8 mouse cellular contexts compared by ENCODE assay signal in genomic region chr7:46033109-46033869, GRCm38 (mm10). TPM values are rescaled to one million over a fixed set of nuclear protein-coding genes. Genes with fewer than 3 reads are reported as not detected.
DNase-seq lines count a peak whose midpoint lies in the region; ATAC-seq and TF ChIP-seq lines count a peak whose summit lies in the region.

Gene Nomo1 (plus strand): TSS chr7:46033698.

- peak; percentile 28; the same call in 1 of the 2 replicates for TF ChIP-seq CTCF in bone marrow macrophage, adult 2 months (IDR thresholded peaks at IDR 0.05; ENCODE audit: low read depth, low read length)
- TF ChIP-seq CTCF in embryonic fibroblast, embryonic 13.5 days (IDR thresholded peaks at IDR 0.05; ENCODE audit: borderline replicate concordance, insufficient read depth, low read length) = peak; percentile 76

- no peaks in the 10 kb centered on the region for H3K27me3 ChIP-seq in kidney, embryonic 14.5 days (ENCODE audit: control insufficient read depth, insufficient read depth, low read length)
- no peaks in the 10 kb centered on the region for H3K27me3 ChIP-seq in limb, embryonic 15.5 days

- no peaks in the 10 kb centered on the region for H3K9me3 ChIP-seq in kidney, embryonic 14.5 days (ENCODE audit: control insufficient read depth, low read length)
- no peaks in the 10 kb centered on the region for H3K9me3 ChIP-seq in limb, embryonic 15.5 days

- 6% methylated on average over 36 of the region's 44 CpGs for WGBS in kidney, embryonic 14.5 days
- WGBS in limb, embryonic 15.5 days = 6% methylated on average over 39 of the region's 44 CpGs

- no peak for TF ChIP-seq POLR2A in bone marrow macrophage, adult 2 months (IDR thresholded peaks at IDR 0.05; ENCODE audit: borderline replicate concordance, low read depth, low read length)
- peak; percentile 87 for TF ChIP-seq POLR2A in embryonic fibroblast, embryonic 13.5 days (IDR thresholded peaks at IDR 0.05; ENCODE audit: low read depth, low read length)

- ATAC-seq in kidney, embryonic 14.5 days (ENCODE audit: low FRiP score, low TSS enrichment) = peak; percentile 95
- ATAC-seq in limb, embryonic 15.5 days (ENCODE audit: insufficient number of reproducible peaks, low FRiP score, low TSS enrichment, low read depth) = peak; percentile 88

- peak within 1 kb of the TSS; percentile 94 for H3K4me2 ChIP-seq in kidney, embryonic 14.5 days (replicated peaks; ENCODE audit: low read depth, low read length)
- H3K4me2 ChIP-seq in limb, embryonic 15.5 days = peak within 1 kb of the TSS; percentile 68

- peaks cover 9% of the 10 kb centered on the region; the same call in 1 of the 2 replicates for H3K36me3 ChIP-seq in kidney, embryonic 14.5 days (ENCODE audit: control insufficient read depth, insufficient read depth, low read length)
- peaks cover 10% of the 10 kb centered on the region for H3K36me3 ChIP-seq in limb, embryonic 15.5 days

- H3K4me1 ChIP-seq in bone marrow macrophage, adult 2 months (ENCODE audit: control insufficient read depth, insufficient read depth, low read length) = peaks cover 11% of the 10 kb centered on the region
- no peaks in the 10 kb centered on the region; the same call in 1 of the 2 replicates for H3K4me1 ChIP-seq in embryonic fibroblast, embryonic 13.5 days (ENCODE audit: control insufficient read depth, insufficient read depth, low read length)
- H3K4me1 ChIP-seq in kidney, embryonic 14.5 days (ENCODE audit: control insufficient read depth, insufficient read depth, low read length) = peaks cover 17% of the 10 kb centered on the region
- H3K4me1 ChIP-seq in limb, embryonic 15.5 days = peaks cover 19% of the 10 kb centered on the region

- no peak within 1 kb of the TSS for H3K27ac ChIP-seq in bone marrow macrophage, adult 2 months (ENCODE audit: insufficient read depth, low read depth, low read length)
- no peak within 1 kb of the TSS for H3K27ac ChIP-seq in embryonic fibroblast, embryonic 13.5 days (ENCODE audit: insufficient read depth, low read length)
- H3K27ac ChIP-seq in kidney, embryonic 14.5 days (ENCODE audit: low read depth, low read length) = no peak within 1 kb of the TSS
- no peak within 1 kb of the TSS for H3K27ac ChIP-seq in limb, embryonic 15.5 days

- peak within 1 kb of the TSS; percentile 85 for H3K9ac ChIP-seq in kidney, embryonic 14.5 days (ENCODE audit: low read depth, low read length)
- H3K9ac ChIP-seq in limb, embryonic 15.5 days = peak within 1 kb of the TSS; percentile 73

- DNase-seq in A20 (ENCODE audit: low read depth, low spot score) = peak; percentile 98
- DNase-seq in heart, adult 9 months (ENCODE audit: low spot score in 2 of 2) = peak; percentile 93 to 95
- peak; percentile 92 to 97 for DNase-seq in monocyte, adult 2 months (ENCODE audit: low read depth in 1 of 2, low spot score in 2 of 2)
- peak; percentile 96 for DNase-seq in spleen, postnatal 36 days (ENCODE audit: low spot score in 2 of 2)

- H3K4me3 ChIP-seq in bone marrow macrophage, adult 2 months (ENCODE audit: insufficient read depth, low read length) = peak within 1 kb of the TSS; percentile 90
- peak within 1 kb of the TSS; percentile 98 for H3K4me3 ChIP-seq in embryonic fibroblast, embryonic 13.5 days (ENCODE audit: insufficient read depth, low read length)
- H3K4me3 ChIP-seq in kidney, embryonic 14.5 days (ENCODE audit: low read length) = peak within 1 kb of the TSS; percentile 95
- peak within 1 kb of the TSS; percentile 82 for H3K4me3 ChIP-seq in limb, embryonic 15.5 days

RNA-seq across cellular contexts. Expression of gene Nomo1, which starts in this region (rescaled TPM):
- polyA plus RNA-seq in bone marrow macrophage, adult 2 months (2012; ENCODE audit: insufficient read depth, insufficient read length, missing spikeins) = 15.6 and 16.8 TPM in 2 replicates
- 52.2 and 80.0 TPM in 2 replicates for polyA plus RNA-seq in embryonic fibroblast, embryonic 13.5 days (2011; ENCODE audit: insufficient read length, low read depth, missing spikeins)
- polyA plus RNA-seq in kidney, embryonic 14.5 days (2014; fragmentation: Nextera tagmentation; extraction: Ambion mirVana) = 23.7 and 24.5 TPM in 2 replicates
- polyA plus RNA-seq in limb, embryonic 15.5 days (2015; fragmentation: Nextera tagmentation; extraction: Ambion mirVana) = 32.4 and 35.3 TPM in 2 replicates
